Mouse (Mus musculus) heart, adult 2 months (tissue): ENCODE data around the gene Naa35. TPM values are rescaled to one million over a fixed set of nuclear protein-coding genes. Genes with fewer than 3 reads are reported as not detected.
"Not testable (repeated sequence)": the region's sequence is repeated elsewhere in the genome, so short reads cannot be mapped to it uniquely, and the experiment has no call there.

ENCODE experiments used
- DNase-seq, 2 experiments: peaks; one replicate each; pipeline ENCODE4 v3.0.0; 2021
- H3K27ac ChIP-seq: fragments of 200-600 bp; 2 replicates; pipeline ENCODE4 v1.8.1; 2022
- H3K27me3 ChIP-seq: fragments of 200-500 bp; 2 replicates; pipeline ENCODE4 v1.6.1; 2012; ENCODE audit warnings: mild to moderate bottlenecking, low read length, inconsistent platforms, mixed read lengths; ENCODE audit not compliant: control insufficient read depth, insufficient read depth
- H3K36me3 ChIP-seq: fragments of 200-500 bp; 2 replicates; pipeline ENCODE4 v1.6.1; 2012; ENCODE audit warnings: low read length, inconsistent platforms; ENCODE audit not compliant: control insufficient read depth, insufficient read depth
- H3K4me1 ChIP-seq: fragments of 200-500 bp; 2 replicates; pipeline ENCODE4 v1.6.1; 2011; ENCODE audit warnings: low read length; ENCODE audit not compliant: control insufficient read depth, insufficient read depth
- H3K4me3 ChIP-seq: fragments of 200-600 bp; 2 replicates; pipeline ENCODE4 v1.8.1; 2022
- H3K79me2 ChIP-seq: fragments of 200-500 bp; replicated peaks from 2 replicates; pipeline ENCODE4 v1.6.1; 2012; ENCODE audit warnings: mild to moderate bottlenecking, inconsistent platforms, low read length, moderate library complexity, mixed read lengths; ENCODE audit not compliant: control insufficient read depth, insufficient read depth
- H3K9ac ChIP-seq: fragments of 200-500 bp; 2 replicates; pipeline ENCODE4 v1.6.1; 2012; ENCODE audit warnings: low read depth, mild to moderate bottlenecking, control low read depth, inconsistent platforms, low read length, mixed read lengths
- CTCF ChIP-seq: fragments of 200-600 bp; IDR thresholded peaks from 2 replicates; pipeline ENCODE4 v1.8.1; 2022; ENCODE audit warnings: antibody characterized with exemption, mild to moderate bottlenecking, moderate library complexity
- EP300 ChIP-seq: fragments of 200-500 bp; IDR thresholded peaks from 2 replicates; pipeline ENCODE4 v1.6.1; 2011; ENCODE audit warnings: low read depth, low read length, control low read depth; ENCODE audit not compliant: insufficient read depth
- POLR2A ChIP-seq: fragments of 200-500 bp; IDR thresholded peaks from 2 replicates; pipeline ENCODE4 v1.6.1; 2011; ENCODE audit warnings: mild to moderate bottlenecking, low read depth, low read length, control low read depth; ENCODE audit not compliant: insufficient read depth
- WGBS: fragments of 180-500 bp; shearing (Covaris S2); methylation state at CpG from one replicate; pipeline ENCODE4 v1.1.7; 2018; 5-methylcytosine and 5-hydroxymethylcytosine counted together
- intact Hi-C: fragments of 180-260 bp; cut with DNase I; formaldehyde crosslinking; loops from one replicate; pipeline ENCODE4 v1.15.1; 2025
- polyA plus RNA-seq: library from polyadenylated mRNA; depleted of rRNA; stranded (reverse); fragments of >200 nt; gene quantifications from 2 replicates; pipeline ENCODE4 v1.2.3, GENCODE M21; 2012
- total RNA-seq, 2 experiments: library from RNA; stranded (reverse); gene quantifications; 2 replicates each; pipeline ENCODE4 v1.2.3; 2021

The Naa35 gene
- total and polyA plus RNA-seq, 3 experiments: 28.0 to 106 (median 79.9) TPM

DNA sequence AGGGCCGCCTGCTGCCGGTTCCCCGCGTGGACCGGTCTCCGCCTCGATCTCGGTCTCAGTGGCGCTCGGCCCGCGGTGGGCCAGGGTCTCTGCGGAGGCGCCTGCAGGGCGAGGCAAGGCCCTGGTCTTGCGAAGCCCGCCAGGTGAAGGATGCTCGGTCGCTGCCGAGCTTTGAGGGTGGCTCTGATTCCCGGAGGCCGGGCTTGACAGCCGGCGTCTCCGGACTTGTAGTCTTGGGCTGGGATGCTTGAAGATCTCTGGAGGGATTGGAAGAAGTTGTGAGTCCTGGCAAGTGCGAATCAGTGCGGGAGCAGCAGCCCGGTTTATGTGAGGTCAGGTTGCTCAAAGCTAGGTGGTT lies 568 bp downstream of the Naa35 start:
- peak overlapping the region; percentile 82 for H3K4me3 ChIP-seq
- no peaks in the 10 kb centered on the region; the same call in 1 of the 2 replicates for H3K4me1 ChIP-seq
- H3K9ac ChIP-seq: peak overlapping the region; percentile 86
- DNase-seq: no peak
- intact Hi-C loops: loop anchor here (1.0 to 10.0 kb wide), 4 partner anchors 28 to 237 kb away; partner anchors contain the start of genes Golm1 and Tut7
- peaks cover 13% of the 10 kb centered on the region for H3K36me3 ChIP-seq
- no peaks in the 10 kb centered on the region for H3K79me2 ChIP-seq
- H3K27ac ChIP-seq: peak overlapping the region; percentile 84
- WGBS: under 1% methylated on average over 28 of the region's 28 CpGs
- TF ChIP-seq POLR2A: no peak
- TF ChIP-seq CTCF: no peak
- no peak for TF ChIP-seq EP300
- H3K27me3 ChIP-seq: no peaks in the 10 kb centered on the region

DNA sequence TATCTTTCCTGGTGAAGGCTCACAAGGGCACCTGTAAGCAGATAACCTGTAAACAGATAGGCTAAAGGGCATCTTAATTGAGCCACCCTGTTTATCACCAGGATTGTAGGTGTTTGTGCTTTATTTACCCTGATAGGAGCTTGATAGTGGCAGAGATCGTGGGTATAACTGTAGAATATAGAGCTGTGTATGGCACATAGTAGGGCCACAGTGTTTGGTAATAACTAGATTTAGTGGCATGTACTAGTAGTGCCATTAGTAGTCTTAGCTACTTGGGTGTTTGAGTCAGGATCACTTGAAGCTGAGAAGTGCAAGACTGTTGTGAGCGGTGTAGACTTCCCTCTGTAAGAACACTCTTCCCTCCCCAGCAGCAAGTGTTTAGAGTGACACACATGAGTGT lies 2.1 kb downstream of the Naa35 start:
- intact Hi-C loops: loop anchor here (5.0 to 10.0 kb wide), 3 partner anchors 70 to 235 kb away; partner anchors contain the start of genes Golm1 and Tut7
- TF ChIP-seq EP300 (no peak), POLR2A (no peak), CTCF (no peak)
- H3K36me3 ChIP-seq: peaks cover 13% of the 10 kb centered on the region
- H3K9ac ChIP-seq: peak overlapping the region; percentile 35; the same call in 1 of the 2 replicates
- H3K4me3 ChIP-seq: no peak overlapping the region
- no peaks in the 10 kb centered on the region for H3K27me3 ChIP-seq
- H3K4me1 ChIP-seq: no peaks in the 10 kb centered on the region; the same call in 1 of the 2 replicates
- no peak overlapping the region for H3K27ac ChIP-seq
- 87% methylated on average over 2 of the region's 2 CpGs for WGBS
- H3K79me2 ChIP-seq: 0 out of 2 replicates have a peak, but pooled peaks cover 1% of the 10 kb centered on the region
- DNase-seq: no peak

DNA sequence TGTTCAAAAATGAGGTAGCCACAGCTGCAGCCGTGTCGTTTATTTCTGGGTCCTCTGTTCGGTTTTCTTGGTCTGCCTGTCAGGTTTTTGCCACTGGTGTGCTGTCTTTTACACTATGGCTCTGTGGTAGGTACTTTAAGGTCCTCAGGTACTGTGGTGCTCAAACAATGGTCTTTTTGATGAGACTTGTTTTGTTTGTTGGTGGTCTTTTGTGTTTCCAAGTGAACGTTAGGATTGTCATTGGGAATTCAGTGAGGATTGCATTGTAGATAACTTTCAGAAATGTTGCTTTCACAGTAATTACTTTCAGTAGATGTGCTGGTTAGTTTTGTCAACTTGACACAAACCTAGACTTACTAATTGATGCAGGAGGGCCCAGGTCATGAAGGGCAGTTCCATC lies 4.6 kb downstream of the Naa35 start:
- intact Hi-C loops: loop anchor here (5.0 to 10.0 kb wide), 3 partner anchors 72 to 233 kb away; partner anchors contain the start of genes Golm1 and Tut7
- Histone ChIP-seq H3K27me3 (no peaks in the 10 kb centered on the region), H3K27ac (no peak overlapping the region), H3K36me3 (peaks cover 13% of the 10 kb centered on the region), H3K9ac (no peak overlapping the region), H3K4me3 (no peak overlapping the region), H3K4me1 (no peaks in the 10 kb centered on the region; the same call in 1 of the 2 replicates), H3K79me2 (peaks cover 3% of the 10 kb centered on the region; the same call in 1 of the 2 replicates)
- TF ChIP-seq EP300: no peak
- no peak for TF ChIP-seq CTCF
- no peak for TF ChIP-seq POLR2A
- DNase-seq: no peak
- WGBS: 86% methylated on average over 4 of the region's 4 CpGs

DNA sequence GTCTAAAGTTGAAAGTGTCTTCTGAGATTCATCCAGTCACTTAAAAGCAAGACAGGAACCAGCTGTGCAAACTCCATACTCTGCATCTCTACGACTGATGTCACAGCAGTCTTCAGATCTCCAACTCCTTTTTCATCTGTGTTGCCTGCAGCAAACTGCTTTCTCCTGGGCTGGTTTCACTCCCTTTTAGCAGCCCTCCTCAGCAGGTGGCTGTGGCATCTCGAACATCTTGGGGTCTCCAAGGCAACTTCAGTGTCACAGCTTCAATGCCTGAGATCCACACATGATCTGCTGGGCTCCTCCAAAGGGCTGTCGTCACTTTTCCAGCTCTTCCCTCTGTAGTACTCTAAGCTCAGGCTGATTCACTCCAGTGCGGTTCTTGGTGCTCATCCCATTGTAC lies 5.6 kb downstream of the Naa35 start:
- H3K9ac ChIP-seq: no peak overlapping the region
- no peak for TF ChIP-seq CTCF
- H3K27me3 ChIP-seq: no peaks in the 10 kb centered on the region
- no peak overlapping the region for H3K4me3 ChIP-seq
- peaks cover 13% of the 10 kb centered on the region for H3K36me3 ChIP-seq
- peaks cover 3% of the 10 kb centered on the region; the same call in 1 of the 2 replicates for H3K79me2 ChIP-seq
- WGBS: 88% methylated on average over 4 of the region's 4 CpGs
- H3K4me1 ChIP-seq: no peaks in the 10 kb centered on the region; the same call in 1 of the 2 replicates
- DNase-seq: no peak
- intact Hi-C loops: no loop called here
- H3K27ac ChIP-seq: no peak overlapping the region

DNA sequence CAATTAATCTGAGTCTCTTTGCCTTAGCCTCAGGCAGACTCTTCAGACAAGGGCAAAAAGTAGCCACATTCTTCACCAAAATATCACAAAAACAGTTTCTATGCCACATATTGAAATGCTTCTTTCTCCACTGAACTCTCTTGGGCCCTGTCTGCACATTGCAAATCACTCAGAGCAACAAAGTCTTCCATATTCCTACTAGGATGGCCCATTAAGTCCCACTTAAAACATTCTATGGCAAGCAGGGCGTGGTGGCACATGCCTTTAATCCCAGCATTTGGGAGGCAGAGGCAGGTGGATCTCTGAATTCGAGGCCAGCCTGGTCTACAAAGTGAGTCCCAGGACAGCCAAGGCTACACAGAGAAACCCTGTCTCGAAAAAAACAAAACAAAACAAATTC lies 7.0 kb downstream of the Naa35 start:
- WGBS: 94% methylated on average over 3 of the region's 3 CpGs
- DNase-seq, H3K4me3 ChIP-seq, H3K27ac ChIP-seq, H3K36me3 ChIP-seq, intact Hi-C loops, H3K27me3 ChIP-seq, H3K9ac ChIP-seq, H3K79me2 ChIP-seq, H3K4me1 ChIP-seq: not testable (repeated sequence)

DNA sequence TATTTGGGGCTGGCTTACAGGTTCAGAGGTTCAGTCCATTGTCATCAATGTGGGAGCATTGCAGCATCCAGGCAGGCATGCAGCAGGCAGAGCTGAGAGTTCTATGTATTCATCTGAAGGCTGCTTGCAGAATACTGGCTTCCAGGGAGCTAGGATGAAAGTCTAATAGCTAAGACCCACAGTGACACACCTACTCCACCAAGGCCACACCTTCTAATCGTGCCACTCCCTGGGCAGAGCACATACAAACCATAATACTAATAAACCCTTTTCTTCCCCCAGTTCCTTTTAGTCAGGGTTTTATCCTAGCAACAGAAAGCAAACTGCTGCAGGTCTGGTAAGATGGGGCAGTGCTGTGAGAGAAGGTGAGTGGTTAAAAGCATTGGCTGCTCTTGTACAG lies 7.6 kb downstream of the Naa35 start:
- Histone ChIP-seq H3K4me1 (no peaks in the 10 kb centered on the region), H3K27me3 (no peaks in the 10 kb centered on the region), H3K27ac (no peak overlapping the region), H3K4me3 (no peak overlapping the region), H3K36me3 (peaks cover 3% of the 10 kb centered on the region), H3K9ac (no peak overlapping the region), H3K79me2 (peaks cover 3% of the 10 kb centered on the region; the same call in 1 of the 2 replicates)
- intact Hi-C loops: no loop called here
- TF ChIP-seq POLR2A: no peak
- no peak for TF ChIP-seq EP300
- TF ChIP-seq CTCF: no peak
- WGBS: 94% methylated on average over 1 of the region's 1 CpGs
- no peak for DNase-seq
